Mouse (Mus musculus) telencephalon, adult 2 months (tissue): ENCODE measurements around the gene Prss50.

Experiments
- DNase-seq: peaks from one replicate; pipeline ENCODE4 v3.0.0-alpha.2; 2011; ENCODE audit warnings: low read depth, low spot score

The Prss50 gene

DNA sequence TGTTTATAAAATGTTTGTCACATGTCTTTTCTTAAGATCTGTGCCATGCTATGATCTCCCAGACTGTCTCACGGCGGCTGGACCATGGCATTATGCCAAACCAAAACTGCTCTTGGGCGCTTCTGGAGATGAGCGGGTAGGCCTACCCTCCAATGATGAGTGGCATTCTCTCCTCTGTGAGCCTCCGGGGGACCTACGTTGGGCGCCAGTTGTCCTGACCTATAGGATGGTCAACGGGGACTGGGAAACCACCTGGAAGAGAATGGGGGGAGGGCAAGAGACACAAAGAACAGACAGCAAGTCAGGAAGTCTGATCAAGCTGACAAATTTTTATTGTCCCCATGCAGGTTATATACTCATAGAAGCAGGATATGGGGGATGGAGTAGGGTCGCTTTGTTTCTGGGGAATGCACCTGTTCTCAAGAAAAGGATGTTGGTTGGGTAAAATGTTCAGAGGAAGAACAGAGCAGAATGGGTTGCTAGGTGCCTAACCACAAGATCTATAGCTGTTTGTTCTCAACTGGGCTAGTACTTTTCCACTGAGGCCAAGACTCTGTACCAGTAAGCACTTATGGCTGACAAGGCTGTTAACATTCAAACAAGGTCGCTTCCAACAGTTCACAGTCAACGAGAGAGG lies 49.6 kb downstream of the Prss50 start:
- no peak for DNase-seq

DNA sequence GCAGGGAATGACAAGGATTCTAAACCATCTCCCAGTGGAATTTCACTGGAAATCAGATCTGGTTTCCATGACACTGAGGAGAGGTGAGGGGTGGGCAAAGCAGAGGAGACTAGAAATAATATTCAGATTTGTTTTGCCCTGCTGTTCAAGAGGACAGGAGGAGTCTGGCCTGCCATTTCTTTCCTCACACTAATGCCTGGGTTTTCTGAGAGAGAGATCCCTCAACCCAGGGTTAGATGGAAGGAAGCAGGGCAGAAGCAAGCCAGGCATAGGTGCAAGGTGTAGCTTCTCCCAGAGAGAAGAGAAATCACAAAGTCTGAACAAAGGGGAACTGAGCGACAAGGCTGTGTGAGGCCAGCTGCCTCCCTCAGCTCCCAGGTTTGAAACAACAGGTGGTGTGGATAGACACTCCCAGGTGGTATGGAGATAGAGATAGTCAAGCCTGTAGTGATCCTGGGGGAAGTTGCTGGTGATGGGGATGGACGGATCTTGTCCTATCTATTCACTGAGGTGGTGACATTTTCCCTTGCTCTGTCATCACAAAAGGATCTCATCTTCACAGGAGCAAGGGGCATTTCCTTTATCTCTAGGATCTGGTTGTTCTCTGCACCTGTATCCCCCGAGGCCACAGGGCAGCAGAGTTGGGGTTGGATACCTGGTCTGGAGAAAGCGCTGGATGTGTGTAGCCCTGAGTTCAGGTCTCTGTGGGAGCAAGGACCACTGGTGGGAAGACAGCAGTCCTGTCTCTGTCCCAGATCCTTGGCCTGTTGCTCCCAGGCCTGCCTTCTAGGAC lies 50.3 kb downstream of the Prss50 start:
- no peak for DNase-seq

DNA sequence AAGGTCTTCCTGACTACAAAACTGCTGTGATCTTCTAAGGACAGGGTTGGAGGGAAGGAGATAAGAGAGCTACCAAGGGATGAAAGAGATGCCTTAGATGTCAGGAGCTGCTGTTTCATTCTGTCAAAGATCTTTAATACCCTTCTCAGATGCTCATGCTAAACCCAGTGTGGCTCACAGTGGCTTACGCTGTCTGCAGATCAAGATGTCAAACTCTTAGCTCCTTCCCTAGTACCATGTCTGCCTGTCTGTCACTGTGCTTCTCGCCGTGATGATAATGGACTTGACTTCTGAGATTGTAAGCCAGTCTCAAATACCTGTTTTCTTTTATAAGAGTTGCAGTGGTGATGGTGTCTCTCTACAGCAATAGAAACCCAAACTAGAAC lies 50.9 kb downstream of the Prss50 start:
- DNase-seq = no peak

DNA sequence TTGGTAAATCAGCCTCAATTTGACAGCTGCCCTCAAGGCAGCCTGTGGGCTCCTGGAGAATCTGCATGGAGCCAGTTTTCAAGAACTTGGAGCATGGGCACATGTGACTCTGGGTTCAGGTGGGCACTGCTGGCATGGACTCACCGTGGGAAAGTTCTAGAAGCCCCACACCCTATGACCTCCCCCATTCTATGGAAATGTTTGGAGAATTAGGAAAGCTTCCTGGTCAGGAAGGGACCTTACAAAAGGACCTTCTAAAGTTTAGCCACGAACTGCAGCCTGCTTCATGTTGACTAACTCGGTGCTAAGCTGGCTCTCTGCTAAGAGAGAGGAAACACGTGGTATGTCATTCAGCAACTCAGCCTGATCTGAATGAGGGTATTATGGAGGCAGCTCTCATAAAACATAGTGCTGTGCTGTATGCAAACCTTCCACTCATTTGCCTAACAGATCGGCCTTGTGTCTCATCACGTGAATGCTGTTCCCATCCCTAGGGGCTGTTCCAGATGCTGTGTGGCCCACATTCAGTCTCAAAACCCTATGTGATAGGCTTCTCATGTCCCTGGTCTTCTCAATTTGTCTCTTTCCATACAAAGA lies 51.7 kb downstream of the Prss50 start:
- peak; percentile 21 for DNase-seq
